Mouse (Mus musculus) forebrain, embryonic 16.5 days (tissue): Measurements from ENCODE around the gene Mtln. TPM values are rescaled to one million over a fixed set of nuclear protein-coding genes. Genes with fewer than 3 reads are reported as not detected.

Experiments
- polyA plus RNA-seq: library from polyadenylated mRNA; unstranded; fragments of >200 nt; fragmentation: Nextera tagmentation; extraction: Ambion mirVana; gene quantifications from 2 replicates; pipeline ENCODE4 v1.2.1, GENCODE M21; 2015

Gene Mtln
- polyA plus RNA-seq, 1 experiment from 2014 or later, result 30.1 TPM

Other genes with a start within 250 kb of the Mtln start
- gene Zfp661, start 205.4 kb downstream of the Mtln start, polyA plus RNA-seq, result 11.0 and 11.7 TPM in 2 replicates
- 173 and 184 TPM in 2 replicates for gene Mrps5, start 205.3 kb downstream of the Mtln start, polyA plus RNA-seq
- 0.72 and 1.8 TPM in 2 replicates for gene Mal, start 135.8 kb downstream of the Mtln start, polyA plus RNA-seq
- 0.91 TPM in 2 replicates for gene Mall, start 62.6 kb downstream of the Mtln start, polyA plus RNA-seq
- gene Nphp1, start 3.6 kb downstream of the Mtln start, polyA plus RNA-seq, result 17.6 and 17.9 TPM in 2 replicates
- 21.9 and 24.6 TPM in 2 replicates for gene Bub1, start 39.4 kb upstream of the Mtln start, polyA plus RNA-seq
- gene Acoxl, start 46.4 kb upstream of the Mtln start, polyA plus RNA-seq, result not detected in 2 replicates